Mouse (Mus musculus): Measurements from ENCODE around the gene Acaca. TPM values are rescaled to one million over a fixed set of nuclear protein-coding genes. Genes with fewer than 3 reads are reported as not detected.
A peak's percentile ranks its signal among the peaks of the same experiment; 100 is the strongest.

The Acaca gene
- polyA plus RNA-seq, 1 experiment from 2014 or later = 32.6 TPM

DNA sequence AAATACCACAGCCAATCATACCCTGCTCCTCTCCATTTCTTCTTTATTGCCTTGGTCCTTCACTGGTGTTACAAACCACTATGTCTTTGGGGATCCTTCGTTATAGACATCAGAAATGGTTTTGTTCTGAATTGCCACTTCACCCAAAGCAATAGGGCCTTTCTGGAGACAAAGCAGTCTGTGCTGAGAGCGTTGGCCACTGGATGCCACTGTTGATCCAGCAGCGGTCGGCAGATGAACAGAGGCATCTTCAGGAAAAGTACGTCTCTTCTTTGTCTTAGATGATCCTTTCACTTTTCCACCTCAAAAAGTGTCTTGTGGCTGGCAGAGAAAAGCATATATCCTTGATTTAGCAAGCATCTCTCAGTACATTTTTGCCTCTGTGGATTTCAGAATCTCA is 151.8 kb downstream of the Acaca start:
- ATAC-seq (ENCODE audit: low FRiP score) = no peak
- no peaks in the 10 kb centered on the region for H3K27me3 ChIP-seq (ENCODE audit: control insufficient read depth, insufficient read depth, low read length)
- H3K27ac ChIP-seq (ENCODE audit: low read depth, low read length) = no peak overlapping the region
- no peak for DNase-seq (ENCODE audit: low spot score, missing footprints)
- WGBS = 65% methylated on average over 5 of the region's 5 CpGs
- H3K4me2 ChIP-seq = no peak overlapping the region
- H3K9ac ChIP-seq (ENCODE audit: low read length) = no peak overlapping the region
- H3K4me1 ChIP-seq (ENCODE audit: control insufficient read depth, insufficient read depth, low read length) = peaks cover 26% of the 10 kb centered on the region
- no peaks in the 10 kb centered on the region for H3K36me3 ChIP-seq (ENCODE audit: control insufficient read depth, insufficient read depth, low read length)
- no peaks in the 10 kb centered on the region for H3K9me3 ChIP-seq (ENCODE audit: control insufficient read depth, low read length)
- H3K4me3 ChIP-seq (ENCODE audit: low read depth, low read length) = no peak overlapping the region

- peaks cover 17% of the 10 kb centered on the region for H3K4me1 ChIP-seq (ENCODE audit: control insufficient read depth, insufficient read depth, low read length)
- H3K27ac ChIP-seq (ENCODE audit: low read depth, low read length) = peak overlapping the region; percentile 77
- 48% methylated on average over 7 of the region's 7 CpGs for WGBS
- H3K27me3 ChIP-seq (ENCODE audit: control insufficient read depth, insufficient read depth, low read length) = no peaks in the 10 kb centered on the region
- no peaks in the 10 kb centered on the region for H3K9me3 ChIP-seq (ENCODE audit: control insufficient read depth, low read length)
- ATAC-seq (ENCODE audit: low FRiP score) (peak; percentile 67), DNase-seq (ENCODE audit: low spot score, missing footprints) (peak; percentile 87)
- no peak overlapping the region for H3K4me3 ChIP-seq (ENCODE audit: low read depth, low read length)
- H3K36me3 ChIP-seq (ENCODE audit: control insufficient read depth, insufficient read depth, low read length) = no peaks in the 10 kb centered on the region
- peak overlapping the region; percentile 40; the same call in 1 of the 2 replicates for H3K9ac ChIP-seq (ENCODE audit: low read length)
- H3K4me2 ChIP-seq = no peak overlapping the region; the same call in 1 of the 2 replicates
These were observed 153.7 kb downstream of the Acaca start for GRCm38 (mm10) chr11:84282944-84283703.

- Histone ChIP-seq H3K4me2 (no peak overlapping the region), H3K27ac (ENCODE audit: low read depth, low read length) (no peak overlapping the region), H3K9ac (ENCODE audit: low read length) (no peak overlapping the region), H3K36me3 (ENCODE audit: control insufficient read depth, insufficient read depth, low read length) (no peaks in the 10 kb centered on the region), H3K4me3 (ENCODE audit: low read depth, low read length) (no peak overlapping the region), H3K9me3 (ENCODE audit: control insufficient read depth, low read length) (no peaks in the 10 kb centered on the region), H3K4me1 (ENCODE audit: control insufficient read depth, insufficient read depth, low read length) (peaks cover 6% of the 10 kb centered on the region; the same call in 1 of the 2 replicates), H3K27me3 (ENCODE audit: control insufficient read depth, insufficient read depth, low read length) (no peaks in the 10 kb centered on the region)
- DNase-seq (ENCODE audit: low spot score, missing footprints) (no peak), ATAC-seq (ENCODE audit: low FRiP score) (no peak)
- 87% methylated on average over 3 of the region's 3 CpGs for WGBS
These were observed 161.3 kb downstream of the Acaca start for GRCm38 (mm10) chr11:84290781-84291180.

DNA sequence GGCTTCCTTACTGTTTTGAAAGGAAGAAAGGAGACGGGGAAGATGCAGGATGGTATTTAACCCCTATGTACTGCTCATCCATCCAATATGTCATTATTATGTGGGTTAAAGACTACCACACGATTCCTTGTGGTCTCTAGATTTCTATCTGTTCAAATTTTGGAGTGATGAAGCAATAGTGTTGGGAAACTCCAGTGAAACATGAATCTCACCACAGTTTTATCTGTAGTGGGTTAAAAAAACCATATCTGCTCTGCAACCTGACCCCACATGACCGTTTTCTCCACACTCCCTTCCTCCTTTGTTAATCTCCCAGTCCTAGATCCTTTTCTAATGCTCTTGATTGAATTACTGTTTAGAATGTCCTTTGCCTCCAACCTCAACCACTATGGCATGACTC is 163.1 kb downstream of the Acaca start:
- ATAC-seq (ENCODE audit: low FRiP score) = no peak
- Histone ChIP-seq H3K27ac (ENCODE audit: low read depth, low read length) (no peak overlapping the region), H3K36me3 (ENCODE audit: control insufficient read depth, insufficient read depth, low read length) (no peaks in the 10 kb centered on the region), H3K27me3 (ENCODE audit: control insufficient read depth, insufficient read depth, low read length) (no peaks in the 10 kb centered on the region), H3K9me3 (ENCODE audit: control insufficient read depth, low read length) (no peaks in the 10 kb centered on the region), H3K4me2 (no peak overlapping the region), H3K4me1 (ENCODE audit: control insufficient read depth, insufficient read depth, low read length) (no peaks in the 10 kb centered on the region), H3K9ac (ENCODE audit: low read length) (no peak overlapping the region), H3K4me3 (ENCODE audit: low read depth, low read length) (no peak overlapping the region)
- WGBS = 83% methylated on average over 3 of the region's 3 CpGs
- no peak for DNase-seq (ENCODE audit: low spot score, missing footprints)

GRCm38 (mm10) chr11:84293288-84293687 is 163.8 kb downstream of the Acaca start:
- ATAC-seq (ENCODE audit: low FRiP score) (no peak), DNase-seq (ENCODE audit: low spot score, missing footprints) (no peak)
- no peaks in the 10 kb centered on the region for H3K27me3 ChIP-seq (ENCODE audit: control insufficient read depth, insufficient read depth, low read length)
- H3K4me2 ChIP-seq = no peak overlapping the region
- H3K4me1 ChIP-seq (ENCODE audit: control insufficient read depth, insufficient read depth, low read length) = no peaks in the 10 kb centered on the region
- no peaks in the 10 kb centered on the region for H3K36me3 ChIP-seq (ENCODE audit: control insufficient read depth, insufficient read depth, low read length)
- WGBS = 88% methylated on average over 3 of the region's 3 CpGs
- H3K4me3 ChIP-seq (ENCODE audit: low read depth, low read length) = no peak overlapping the region
- H3K9ac ChIP-seq (ENCODE audit: low read length) = no peak overlapping the region
- no peak overlapping the region for H3K27ac ChIP-seq (ENCODE audit: low read depth, low read length)
- H3K9me3 ChIP-seq (ENCODE audit: control insufficient read depth, low read length) = no peaks in the 10 kb centered on the region

DNA sequence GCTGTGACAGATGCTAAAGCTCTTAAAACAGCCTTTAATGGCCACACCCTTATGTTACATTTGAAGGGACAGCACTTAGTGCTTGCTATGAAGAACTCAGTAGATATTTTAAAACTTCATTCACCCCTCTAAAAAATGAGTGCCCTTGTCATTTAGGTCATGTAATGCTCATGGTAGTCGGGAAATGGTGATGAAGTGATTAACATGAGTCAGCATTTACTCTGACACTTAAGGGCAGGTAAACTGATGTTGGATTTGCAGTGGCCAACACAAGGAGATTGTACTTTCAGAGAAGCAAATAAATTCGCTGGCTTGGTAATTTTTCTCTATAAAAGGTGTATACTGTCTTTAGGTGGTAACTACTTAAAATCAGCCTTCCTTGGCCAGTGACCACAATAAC is 166.9 kb downstream of the Acaca start:
- 91% methylated on average over 2 of the region's 2 CpGs for WGBS
- Histone ChIP-seq H3K36me3 (ENCODE audit: control insufficient read depth, insufficient read depth, low read length) (no peaks in the 10 kb centered on the region), H3K9me3 (ENCODE audit: control insufficient read depth, low read length) (no peaks in the 10 kb centered on the region), H3K4me1 (ENCODE audit: control insufficient read depth, insufficient read depth, low read length) (no peaks in the 10 kb centered on the region), H3K4me2 (no peak overlapping the region), H3K27me3 (ENCODE audit: control insufficient read depth, insufficient read depth, low read length) (no peaks in the 10 kb centered on the region), H3K27ac (ENCODE audit: low read depth, low read length) (no peak overlapping the region), H3K4me3 (ENCODE audit: low read depth, low read length) (no peak overlapping the region), H3K9ac (ENCODE audit: low read length) (no peak overlapping the region)
- no peak for DNase-seq (ENCODE audit: low spot score, missing footprints)
- ATAC-seq (ENCODE audit: low FRiP score) = no peak

DNA sequence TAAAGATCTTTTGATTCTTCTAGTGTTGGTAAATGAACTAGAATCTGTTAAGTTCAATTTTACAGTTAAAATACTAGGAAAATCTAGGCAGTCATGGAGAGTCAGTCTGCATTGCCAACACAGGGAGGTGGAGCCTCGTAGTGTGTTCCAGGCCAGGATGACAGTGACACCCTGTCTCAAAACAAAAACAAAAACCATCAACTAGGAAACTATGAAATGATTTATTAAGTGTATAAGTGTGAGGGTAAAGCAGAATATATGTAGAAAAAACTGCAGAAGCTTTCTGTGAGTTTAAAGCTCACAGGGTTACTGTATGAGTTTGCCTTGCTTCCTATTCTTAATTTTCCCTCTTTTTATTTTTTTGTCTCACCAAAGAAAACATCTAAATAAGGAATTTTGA is 176.0 kb downstream of the Acaca start:
- H3K9ac ChIP-seq (ENCODE audit: low read length) = no peak overlapping the region

GRCm38 (mm10) chr11:84306158-84306742 is 176.8 kb downstream of the Acaca start:
- no peaks in the 10 kb centered on the region for H3K36me3 ChIP-seq (ENCODE audit: control insufficient read depth, insufficient read depth, low read length)
- no peaks in the 10 kb centered on the region for H3K9me3 ChIP-seq (ENCODE audit: control insufficient read depth, low read length)
- H3K4me3 ChIP-seq (ENCODE audit: low read depth, low read length) = no peak overlapping the region
- H3K27me3 ChIP-seq (ENCODE audit: control insufficient read depth, insufficient read depth, low read length) = no peaks in the 10 kb centered on the region
- WGBS = 92% methylated on average over 6 of the region's 6 CpGs
- peak; percentile 35 for DNase-seq (ENCODE audit: low spot score, missing footprints)
- H3K4me2 ChIP-seq = no peak overlapping the region
- H3K9ac ChIP-seq (ENCODE audit: low read length) = no peak overlapping the region
- no peak for ATAC-seq (ENCODE audit: low FRiP score)
- no peak overlapping the region for H3K27ac ChIP-seq (ENCODE audit: low read depth, low read length)
- H3K4me1 ChIP-seq (ENCODE audit: control insufficient read depth, insufficient read depth, low read length) = no peaks in the 10 kb centered on the region

More for the DNA sequence above, 176.0 kb downstream of the Acaca start:
- Histone ChIP-seq H3K27ac (ENCODE audit: low read depth, low read length) (no peak overlapping the region), H3K36me3 (ENCODE audit: control insufficient read depth, insufficient read depth, low read length) (no peaks in the 10 kb centered on the region), H3K4me2 (no peak overlapping the region), H3K27me3 (ENCODE audit: control insufficient read depth, insufficient read depth, low read length) (no peaks in the 10 kb centered on the region), H3K9me3 (ENCODE audit: control insufficient read depth, low read length) (no peaks in the 10 kb centered on the region), H3K4me1 (ENCODE audit: control insufficient read depth, insufficient read depth, low read length) (no peaks in the 10 kb centered on the region), H3K4me3 (ENCODE audit: low read depth, low read length) (no peak overlapping the region)
- WGBS = 85% methylated on average over 1 of the region's 1 CpGs
- no peak for ATAC-seq (ENCODE audit: low FRiP score)
- peak; percentile 14 for DNase-seq (ENCODE audit: low spot score, missing footprints)

GRCm38 (mm10) chr11:84324032-84324752 is 194.7 kb downstream of the Acaca start:
- DNase-seq (ENCODE audit: low spot score, missing footprints) = no peak

More at GRCm38 (mm10) chr11:84324032-84324752, 194.7 kb downstream of the Acaca start:
- no peaks in the 10 kb centered on the region for H3K9me3 ChIP-seq (ENCODE audit: control insufficient read depth, low read length)
- 73% methylated on average over 7 of the region's 7 CpGs for WGBS
- no peaks in the 10 kb centered on the region for H3K4me1 ChIP-seq (ENCODE audit: control insufficient read depth, insufficient read depth, low read length)
- no peaks in the 10 kb centered on the region for H3K36me3 ChIP-seq (ENCODE audit: control insufficient read depth, insufficient read depth, low read length)
- no peaks in the 10 kb centered on the region for H3K27me3 ChIP-seq (ENCODE audit: control insufficient read depth, insufficient read depth, low read length)
- peak overlapping the region; percentile 30 for H3K27ac ChIP-seq (ENCODE audit: low read depth, low read length)
- ATAC-seq (ENCODE audit: low FRiP score) = no peak
- no peak overlapping the region for H3K4me2 ChIP-seq
- no peak overlapping the region for H3K9ac ChIP-seq (ENCODE audit: low read length)
- no peak overlapping the region for H3K4me3 ChIP-seq (ENCODE audit: low read depth, low read length)
